Mouse (Mus musculus): ENCODE data around the gene Slc35f4. TPM values are rescaled to one million over a fixed set of nuclear protein-coding genes. Genes with fewer than 3 reads are reported as not detected.

Slc35f4 gene
- polyA plus RNA-seq, 1 experiment from 2014 or later, result 29.5 TPM

DNA sequence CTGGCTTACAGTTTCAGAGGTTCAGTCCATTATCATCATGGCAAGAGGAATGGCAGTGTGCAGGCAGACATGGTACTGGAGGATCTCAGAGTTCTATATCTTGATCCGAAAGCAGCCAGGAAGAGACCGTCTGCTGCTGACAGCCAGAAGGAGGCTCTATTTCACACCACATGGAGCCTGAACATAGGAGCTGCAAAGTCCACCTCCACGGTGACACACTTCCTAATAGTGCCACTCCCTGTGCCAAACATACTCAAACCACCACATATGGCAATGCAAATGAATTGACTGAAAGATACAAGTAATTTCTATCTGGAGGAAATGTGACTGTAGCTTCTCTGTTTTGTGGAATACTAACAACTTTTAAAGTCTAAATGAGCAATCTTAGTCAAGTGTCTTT lies 89.0 kb downstream of the Slc35f4 start:
- Histone ChIP-seq H3K4me2 (ENCODE audit: low read length) (no peak overlapping the region), H3K4me1 (ENCODE audit: control insufficient read depth, insufficient read depth, low read depth, low read length) (no peaks in the 10 kb centered on the region), H3K27me3 (replicated peaks; ENCODE audit: control insufficient read depth, insufficient read depth, low read length) (no peaks in the 10 kb centered on the region), H3K9me3 (ENCODE audit: control insufficient read depth, low read length) (no peaks in the 10 kb centered on the region), H3K36me3 (ENCODE audit: control insufficient read depth, insufficient read depth, low read length) (no peaks in the 10 kb centered on the region), H3K9ac (ENCODE audit: low read depth, low read length) (no peak overlapping the region), H3K27ac (ENCODE audit: low read depth, low read length) (no peak overlapping the region), H3K4me3 (ENCODE audit: low read length) (no peak overlapping the region)
- no peak for ATAC-seq
- WGBS, result 91% methylated on average over 3 of the region's 3 CpGs

DNA sequence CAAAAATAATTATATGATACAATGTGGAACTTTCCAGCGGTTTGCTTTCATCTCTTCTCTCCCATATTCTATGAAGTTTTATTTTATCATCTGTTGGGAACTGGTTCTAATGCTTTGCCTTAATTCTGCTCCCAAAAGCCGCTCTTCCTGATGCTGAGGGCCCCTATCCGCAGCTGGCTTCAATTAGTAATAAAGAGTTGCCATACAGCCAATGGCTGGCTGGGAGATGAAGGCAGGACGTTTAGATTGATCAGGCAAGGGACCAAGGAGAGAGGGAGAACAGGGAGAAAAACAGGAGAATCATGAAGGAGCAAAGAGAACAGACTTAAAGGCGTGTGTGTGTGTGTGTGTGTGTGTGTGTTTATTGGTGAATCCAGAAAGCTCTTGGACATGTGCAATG lies 94.0 kb downstream of the Slc35f4 start:
- Histone ChIP-seq H3K9me3 (ENCODE audit: control insufficient read depth, low read length) (no peaks in the 10 kb centered on the region), H3K9ac (ENCODE audit: low read depth, low read length) (no peak overlapping the region), H3K4me2 (ENCODE audit: low read length) (no peak overlapping the region), H3K4me3 (ENCODE audit: low read length) (no peak overlapping the region), H3K27ac (ENCODE audit: low read depth, low read length) (no peak overlapping the region), H3K4me1 (ENCODE audit: control insufficient read depth, insufficient read depth, low read depth, low read length) (no peaks in the 10 kb centered on the region), H3K36me3 (ENCODE audit: control insufficient read depth, insufficient read depth, low read length) (no peaks in the 10 kb centered on the region), H3K27me3 (replicated peaks; ENCODE audit: control insufficient read depth, insufficient read depth, low read length) (no peaks in the 10 kb centered on the region)
- ATAC-seq, result no peak
- 81% methylated on average over 5 of the region's 5 CpGs for WGBS

DNA sequence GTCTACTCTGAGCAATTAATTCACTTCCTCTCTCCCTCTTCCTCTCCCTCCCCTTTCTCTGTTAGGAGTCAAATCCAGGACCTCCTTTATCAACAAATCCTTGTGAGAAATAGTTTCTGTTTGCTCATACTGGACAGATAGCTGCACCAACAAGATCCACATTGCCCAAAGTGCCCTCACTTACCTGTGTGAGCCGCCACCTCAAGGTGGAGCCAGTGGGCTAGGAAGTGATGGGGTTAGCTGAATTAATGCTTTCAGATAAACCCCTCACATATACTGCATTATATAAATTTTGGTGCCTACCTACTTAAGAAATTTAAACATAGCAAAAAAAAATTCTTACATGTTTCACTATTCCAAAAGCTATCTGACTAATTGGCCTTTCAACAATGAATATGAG lies 133.4 kb downstream of the Slc35f4 start:
- Histone ChIP-seq H3K36me3 (ENCODE audit: control insufficient read depth, insufficient read depth, low read length) (no peaks in the 10 kb centered on the region), H3K4me3 (ENCODE audit: low read length) (no peak overlapping the region), H3K4me2 (ENCODE audit: low read length) (no peak overlapping the region), H3K27me3 (replicated peaks; ENCODE audit: control insufficient read depth, insufficient read depth, low read length) (no peaks in the 10 kb centered on the region), H3K4me1 (ENCODE audit: control insufficient read depth, insufficient read depth, low read depth, low read length) (no peaks in the 10 kb centered on the region), H3K9ac (ENCODE audit: low read depth, low read length) (no peak overlapping the region), H3K27ac (ENCODE audit: low read depth, low read length) (no peak overlapping the region), H3K9me3 (ENCODE audit: control insufficient read depth, low read length) (no peaks in the 10 kb centered on the region)
- no peak for ATAC-seq
- 27% methylated on average over 1 of the region's 1 CpGs for WGBS

DNA sequence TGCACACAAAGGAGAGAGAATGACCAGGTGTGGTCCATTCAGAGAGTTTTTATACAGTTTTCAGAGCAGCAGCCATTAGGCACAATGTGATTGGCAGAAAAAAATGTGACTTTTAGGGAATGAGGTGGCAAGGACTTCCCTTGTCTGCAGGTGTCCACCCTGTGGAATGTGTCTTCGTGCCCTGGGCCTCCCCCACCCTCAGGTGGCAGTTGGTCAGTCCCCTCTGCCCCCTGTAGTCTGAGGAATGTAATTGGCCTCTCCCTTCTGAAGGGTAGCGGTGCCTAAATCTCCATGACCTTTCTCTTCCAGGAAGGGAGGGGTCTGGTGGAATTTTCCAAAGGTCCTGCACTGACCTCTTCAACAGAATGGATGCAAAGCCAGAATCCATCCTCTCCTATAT lies 163.7 kb downstream of the Slc35f4 start:
- Histone ChIP-seq H3K4me3 (ENCODE audit: low read length) (no peak overlapping the region), H3K4me1 (ENCODE audit: control insufficient read depth, insufficient read depth, low read depth, low read length) (no peaks in the 10 kb centered on the region), H3K4me2 (ENCODE audit: low read length) (no peak overlapping the region), H3K27ac (ENCODE audit: low read depth, low read length) (no peak overlapping the region), H3K9ac (ENCODE audit: low read depth, low read length) (no peak overlapping the region), H3K9me3 (ENCODE audit: control insufficient read depth, low read length) (no peaks in the 10 kb centered on the region), H3K36me3 (ENCODE audit: control insufficient read depth, insufficient read depth, low read length) (no peaks in the 10 kb centered on the region), H3K27me3 (replicated peaks; ENCODE audit: control insufficient read depth, insufficient read depth, low read length) (no peaks in the 10 kb centered on the region)
- WGBS, result 58% methylated on average over 2 of the region's 2 CpGs
- no peak for ATAC-seq

DNA sequence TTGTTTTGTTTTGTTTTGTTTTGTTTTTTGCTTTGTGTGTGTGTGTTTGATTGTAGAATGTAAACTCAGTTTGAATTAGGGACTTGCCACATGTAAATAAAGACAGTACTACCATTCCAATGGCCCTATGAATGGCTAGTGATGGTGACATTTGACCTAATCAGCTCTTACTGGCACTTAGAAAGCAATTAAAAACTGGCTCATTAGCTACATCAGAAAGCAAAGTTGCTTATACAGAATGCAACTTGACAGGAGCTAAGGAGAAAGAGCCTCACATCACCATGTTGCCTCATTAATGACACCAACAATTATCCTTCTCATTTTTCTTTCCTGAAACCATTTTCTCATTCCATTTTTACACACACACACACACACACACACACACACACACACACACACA lies 170.3 kb downstream of the Slc35f4 start:
- Histone ChIP-seq H3K36me3 (ENCODE audit: control insufficient read depth, insufficient read depth, low read length) (no peaks in the 10 kb centered on the region), H3K4me3 (ENCODE audit: low read length) (no peak overlapping the region), H3K4me2 (ENCODE audit: low read length) (no peak overlapping the region), H3K27me3 (replicated peaks; ENCODE audit: control insufficient read depth, insufficient read depth, low read length) (no peaks in the 10 kb centered on the region), H3K27ac (ENCODE audit: low read depth, low read length) (no peak overlapping the region), H3K9me3 (ENCODE audit: control insufficient read depth, low read length) (no peaks in the 10 kb centered on the region), H3K9ac (ENCODE audit: low read depth, low read length) (no peak overlapping the region), H3K4me1 (ENCODE audit: control insufficient read depth, insufficient read depth, low read depth, low read length) (no peaks in the 10 kb centered on the region)
- ATAC-seq, result no peak

DNA sequence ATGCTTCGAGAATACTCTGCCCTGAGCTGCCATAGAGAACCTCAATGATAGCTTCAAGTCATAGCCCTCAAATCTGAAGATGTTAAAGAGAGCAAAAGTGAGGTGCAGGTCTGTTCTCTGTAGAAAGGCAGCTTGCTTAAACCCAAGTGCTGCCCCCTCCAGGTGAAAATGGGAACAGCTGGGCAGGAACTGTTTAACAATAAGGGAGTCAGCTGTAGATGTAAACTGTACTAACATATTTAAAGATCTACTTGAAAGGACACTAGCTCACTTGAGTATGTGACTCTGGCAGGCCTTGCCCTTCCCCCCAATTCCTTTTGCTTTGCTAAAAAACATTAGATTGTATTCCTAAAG lies 177.0 kb downstream of the Slc35f4 start:
- Histone ChIP-seq H3K36me3 (ENCODE audit: control insufficient read depth, insufficient read depth, low read length) (no peaks in the 10 kb centered on the region), H3K4me1 (ENCODE audit: control insufficient read depth, insufficient read depth, low read depth, low read length) (no peaks in the 10 kb centered on the region), H3K27me3 (replicated peaks; ENCODE audit: control insufficient read depth, insufficient read depth, low read length) (no peaks in the 10 kb centered on the region), H3K4me3 (ENCODE audit: low read length) (no peak overlapping the region), H3K9ac (ENCODE audit: low read depth, low read length) (no peak overlapping the region), H3K27ac (ENCODE audit: low read depth, low read length) (no peak overlapping the region), H3K4me2 (ENCODE audit: low read length) (no peak overlapping the region), H3K9me3 (ENCODE audit: control insufficient read depth, low read length) (no peaks in the 10 kb centered on the region)
- no peak for ATAC-seq
- 77% methylated on average over 1 of the region's 1 CpGs for WGBS

DNA sequence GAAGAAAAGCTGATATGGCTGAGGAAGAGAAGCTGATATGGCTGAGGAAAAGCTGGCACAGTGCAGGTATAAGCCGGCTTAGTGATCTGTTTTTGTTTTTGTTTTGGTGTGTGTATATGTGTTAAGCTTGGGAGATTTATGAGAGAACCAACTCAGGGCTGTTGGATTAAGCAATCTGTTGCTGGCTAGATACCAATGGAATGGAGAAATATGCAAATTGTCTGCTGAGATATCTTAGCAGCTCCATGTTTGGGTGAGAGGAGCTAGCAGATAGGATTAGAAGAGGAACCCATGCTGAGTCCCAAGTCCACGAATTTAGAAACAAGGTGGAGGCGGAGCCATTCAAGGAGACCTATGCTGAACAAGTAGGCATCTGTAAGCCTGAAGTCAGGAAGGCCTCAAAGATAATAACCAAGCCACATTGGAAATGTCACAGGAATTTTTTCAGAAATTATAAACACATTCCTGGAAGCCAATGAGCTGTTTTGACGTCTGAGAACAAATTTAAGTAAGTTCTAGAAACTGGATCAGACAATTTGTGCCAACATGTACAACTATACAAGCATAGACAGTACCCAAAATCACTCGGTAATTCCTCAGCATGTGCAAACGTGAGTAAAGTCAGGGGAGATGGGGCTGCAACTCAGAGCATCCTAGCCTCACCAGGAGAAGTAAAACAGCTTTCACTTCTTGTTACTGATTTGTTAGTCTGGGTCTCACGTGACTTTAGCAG lies 177.5 kb downstream of the Slc35f4 start:
- Histone ChIP-seq H3K4me3 (ENCODE audit: low read length) (no peak overlapping the region), H3K27me3 (replicated peaks; ENCODE audit: control insufficient read depth, insufficient read depth, low read length) (no peaks in the 10 kb centered on the region), H3K4me2 (ENCODE audit: low read length) (no peak overlapping the region), H3K36me3 (ENCODE audit: control insufficient read depth, insufficient read depth, low read length) (no peaks in the 10 kb centered on the region), H3K9me3 (ENCODE audit: control insufficient read depth, low read length) (no peaks in the 10 kb centered on the region), H3K4me1 (ENCODE audit: control insufficient read depth, insufficient read depth, low read depth, low read length) (no peaks in the 10 kb centered on the region), H3K9ac (ENCODE audit: low read depth, low read length) (no peak overlapping the region), H3K27ac (ENCODE audit: low read depth, low read length) (no peak overlapping the region)
- WGBS, result 72% methylated on average over 7 of the region's 7 CpGs
- no peak for ATAC-seq

DNA sequence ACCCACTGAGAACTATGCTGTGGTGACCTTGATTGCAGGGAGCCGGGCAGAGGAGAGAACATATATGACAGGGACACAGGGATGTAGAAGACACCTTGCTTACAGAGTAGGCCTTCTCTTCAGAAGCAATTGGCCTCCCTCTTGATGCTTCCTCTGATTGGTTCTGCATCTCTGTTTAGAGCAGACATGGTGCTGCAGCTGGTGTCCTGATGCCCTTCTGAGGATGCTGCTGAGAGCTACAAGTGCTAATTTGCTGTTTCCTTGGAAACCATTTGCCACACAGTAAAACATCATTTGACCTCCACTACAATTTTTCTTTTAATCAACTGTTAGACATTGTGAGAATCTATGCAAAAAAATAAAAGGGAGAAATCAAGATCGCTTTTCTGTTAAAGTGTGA lies 180.0 kb downstream of the Slc35f4 start:
- H3K4me2 ChIP-seq (ENCODE audit: low read length), result no peak overlapping the region
- H3K4me1 ChIP-seq (ENCODE audit: control insufficient read depth, insufficient read depth, low read depth, low read length), result no peaks in the 10 kb centered on the region
- H3K9me3 ChIP-seq (ENCODE audit: control insufficient read depth, low read length), result no peaks in the 10 kb centered on the region
- no peak overlapping the region for H3K27ac ChIP-seq (ENCODE audit: low read depth, low read length)
- no peak overlapping the region for H3K4me3 ChIP-seq (ENCODE audit: low read length)
- no peaks in the 10 kb centered on the region for H3K27me3 ChIP-seq (replicated peaks; ENCODE audit: control insufficient read depth, insufficient read depth, low read length)
- no peak overlapping the region for H3K9ac ChIP-seq (ENCODE audit: low read depth, low read length)
- 83% methylated on average over 2 of the region's 2 CpGs for WGBS
- ATAC-seq, result no peak; the same call in 1 of the 2 replicates
- H3K36me3 ChIP-seq (ENCODE audit: control insufficient read depth, insufficient read depth, low read length), result no peaks in the 10 kb centered on the region

DNA sequence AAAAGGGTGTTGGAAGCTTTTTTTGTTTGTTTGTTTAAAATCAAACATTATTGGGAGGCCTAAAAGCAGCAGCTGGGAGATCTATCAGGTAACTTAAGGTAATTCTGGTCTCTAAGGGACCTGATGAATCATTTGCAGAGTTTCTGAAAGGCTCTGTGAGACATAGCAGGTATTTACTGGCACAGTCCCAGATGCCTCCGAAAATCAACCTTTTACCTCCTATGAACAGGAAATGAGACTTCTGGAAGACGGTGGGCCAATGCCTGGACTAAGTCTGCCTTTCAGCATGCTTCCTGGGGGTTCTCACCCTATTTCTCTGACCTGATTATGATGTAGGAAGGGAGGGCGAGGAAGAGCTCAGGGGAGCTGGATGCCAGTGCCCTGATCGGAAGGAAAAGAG lies 188.8 kb downstream of the Slc35f4 start:
- Histone ChIP-seq H3K27me3 (replicated peaks; ENCODE audit: control insufficient read depth, insufficient read depth, low read length) (no peaks in the 10 kb centered on the region), H3K4me3 (ENCODE audit: low read length) (no peak overlapping the region), H3K4me2 (ENCODE audit: low read length) (no peak overlapping the region), H3K4me1 (ENCODE audit: control insufficient read depth, insufficient read depth, low read depth, low read length) (no peaks in the 10 kb centered on the region), H3K9ac (ENCODE audit: low read depth, low read length) (no peak overlapping the region), H3K36me3 (ENCODE audit: control insufficient read depth, insufficient read depth, low read length) (no peaks in the 10 kb centered on the region), H3K27ac (ENCODE audit: low read depth, low read length) (no peak overlapping the region), H3K9me3 (ENCODE audit: control insufficient read depth, low read length) (no peaks in the 10 kb centered on the region)
- ATAC-seq, result no peak
- WGBS, result 81% methylated on average over 4 of the region's 4 CpGs

DNA sequence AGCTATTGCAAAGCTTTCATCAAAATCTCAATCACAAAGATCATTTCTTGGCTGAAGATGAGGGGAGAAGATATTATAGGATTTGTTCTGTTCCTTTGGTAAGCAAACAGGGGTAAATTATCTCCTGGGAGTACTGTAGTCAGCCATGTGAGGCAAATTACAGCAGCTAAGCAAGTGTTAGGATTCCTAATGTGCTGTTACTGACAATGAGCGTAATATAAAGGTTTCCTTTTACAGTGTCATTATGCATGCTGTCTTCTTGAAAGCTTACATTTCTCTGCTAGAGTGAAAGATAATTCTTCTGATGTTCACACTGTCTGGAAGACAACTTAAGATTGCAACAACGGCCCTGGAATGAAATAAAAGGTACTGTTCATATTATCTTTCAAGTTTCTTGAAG lies 192.0 kb downstream of the Slc35f4 start:
- Histone ChIP-seq H3K27ac (ENCODE audit: low read depth, low read length) (no peak overlapping the region; the same call in 1 of the 2 replicates), H3K4me3 (ENCODE audit: low read length) (no peak overlapping the region), H3K36me3 (ENCODE audit: control insufficient read depth, insufficient read depth, low read length) (no peaks in the 10 kb centered on the region), H3K9ac (ENCODE audit: low read depth, low read length) (no peak overlapping the region), H3K9me3 (ENCODE audit: control insufficient read depth, low read length) (no peaks in the 10 kb centered on the region), H3K27me3 (replicated peaks; ENCODE audit: control insufficient read depth, insufficient read depth, low read length) (no peaks in the 10 kb centered on the region), H3K4me2 (ENCODE audit: low read length) (no peak overlapping the region), H3K4me1 (ENCODE audit: control insufficient read depth, insufficient read depth, low read depth, low read length) (no peaks in the 10 kb centered on the region)
- 76% methylated on average over 2 of the region's 2 CpGs for WGBS
- ATAC-seq, result no peak
